Mouse (Mus musculus) spleen, postnatal 4 days (tissue): ENCODE results near the gene Cnot10.
A peak's percentile ranks its signal among the peaks of the same experiment; 100 is the strongest.

Experiments used
- DNase-seq, 2 experiments: peaks; one replicate each; pipeline ENCODE4 v3.0.0; 2022; ENCODE audit warnings: low spot score in 2 of 2

The Cnot10 gene

DNA sequence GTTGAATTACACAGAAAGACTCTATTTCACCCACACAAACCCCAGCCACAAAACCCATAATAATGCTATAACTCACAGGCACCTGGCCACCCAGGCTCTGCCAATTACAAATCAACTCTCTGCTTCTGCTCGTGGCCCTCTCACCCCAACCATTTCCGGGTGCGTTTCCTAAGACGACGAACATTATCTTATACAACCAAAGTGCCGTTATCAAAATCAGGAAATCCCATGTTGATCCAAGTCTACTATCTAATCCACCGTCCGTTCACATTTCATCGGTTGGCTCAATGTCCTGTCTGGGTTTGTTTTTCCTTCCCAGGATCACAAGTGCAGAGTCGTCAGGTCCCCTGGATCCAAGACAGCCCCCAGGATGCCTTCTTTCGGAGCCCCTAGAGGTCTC, 61.3 kb downstream of the Cnot10 start:
- DNase-seq: no peak

DNA sequence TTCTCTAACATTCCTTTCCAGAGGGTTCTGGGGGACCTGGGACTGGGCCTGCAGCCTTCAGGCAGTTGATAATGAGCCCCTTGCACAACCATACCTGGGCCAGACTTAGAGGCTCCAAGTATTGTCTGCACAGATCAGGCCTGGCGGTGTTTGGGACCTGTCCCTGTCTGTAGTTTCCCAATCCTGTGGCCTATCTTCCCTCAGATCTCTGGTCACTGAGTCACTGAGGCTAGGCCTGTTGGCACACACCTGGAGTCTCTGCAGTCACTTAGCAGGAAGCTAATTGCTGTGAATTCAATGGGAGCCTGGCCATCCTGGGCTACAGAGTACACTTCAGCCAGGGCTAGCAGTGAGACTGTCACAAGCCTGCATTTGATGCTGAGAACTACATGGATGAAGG, 64.0 kb downstream of the Cnot10 start:
- DNase-seq: no peak

DNA sequence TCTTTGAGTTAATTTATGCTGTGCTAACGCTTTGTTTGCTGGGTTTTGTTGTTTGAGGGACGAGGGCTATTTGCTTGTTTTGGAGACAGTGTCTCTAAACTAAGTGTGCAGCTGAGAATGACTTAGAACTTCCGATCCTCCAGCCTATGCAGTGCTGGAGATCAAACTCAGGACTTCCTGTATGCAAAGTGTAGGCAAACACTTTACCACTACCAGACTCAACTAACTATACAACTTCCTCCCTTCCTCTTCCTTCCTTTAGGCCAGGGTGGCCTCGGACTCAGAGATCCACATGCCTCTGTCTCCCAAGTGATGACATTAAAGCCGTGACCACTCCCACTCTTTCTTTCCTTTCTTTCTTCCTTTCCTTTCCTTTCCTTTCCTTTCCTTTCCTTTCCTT, 66.5 kb downstream of the Cnot10 start:
- no peak for DNase-seq

DNA sequence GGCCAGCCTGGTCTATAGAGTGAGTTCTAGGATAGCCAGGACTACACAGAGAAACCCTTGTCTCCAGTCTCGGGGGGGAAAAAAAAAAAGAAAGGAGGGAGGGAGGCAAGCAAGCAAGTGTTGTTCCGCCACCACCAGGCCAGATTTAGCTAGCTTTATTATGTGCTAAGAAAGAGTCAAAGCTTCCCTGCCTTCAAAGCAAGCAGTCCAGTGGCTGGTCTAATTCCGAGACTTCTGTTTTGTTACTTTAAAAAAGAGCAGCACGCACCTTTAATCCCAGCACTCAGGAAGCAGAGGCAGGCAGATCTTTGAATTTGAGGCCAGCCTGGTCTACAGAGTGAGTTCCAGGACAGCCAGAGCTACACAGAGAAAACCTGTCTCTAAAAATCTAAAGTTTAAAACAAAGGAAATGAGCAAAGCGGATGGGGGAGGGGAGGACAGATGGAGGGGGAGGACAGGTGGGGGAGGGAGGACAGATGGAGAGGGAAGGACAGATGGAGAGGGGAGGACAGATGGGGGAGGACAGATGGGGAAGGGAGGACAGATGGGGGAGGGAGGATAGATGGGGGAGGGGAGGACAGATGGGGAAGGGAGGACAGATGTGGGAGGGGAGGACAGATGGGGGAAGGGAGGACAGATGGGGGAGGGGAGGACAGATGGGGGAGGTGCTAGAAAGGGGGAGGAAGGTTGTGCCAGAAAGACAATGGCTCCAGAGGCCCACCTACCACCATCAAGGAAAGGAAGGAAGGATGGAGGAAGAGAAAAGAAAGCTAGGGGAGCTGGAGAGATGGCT, 71.1 kb downstream of the Cnot10 start:
- DNase-seq: no peak

DNA sequence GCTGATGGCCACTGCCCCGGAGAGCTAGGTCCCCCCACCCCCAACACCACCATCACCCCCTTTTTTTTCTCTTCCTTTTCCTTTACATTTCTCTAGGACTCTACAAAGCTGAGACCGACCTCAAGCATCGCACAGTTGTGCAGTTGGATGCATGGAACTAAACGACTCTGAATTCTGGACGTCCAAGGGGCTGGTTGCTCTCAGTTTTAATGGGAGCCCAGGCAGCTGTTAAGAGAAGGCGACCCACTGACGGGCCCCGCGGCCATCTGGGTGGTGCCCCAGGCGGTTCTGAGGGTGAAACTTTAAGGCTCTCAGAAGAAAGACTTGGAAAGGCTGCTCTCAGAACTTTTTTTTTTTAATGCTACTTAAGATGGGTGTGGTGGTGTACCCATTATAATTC, 75.3 kb downstream of the Cnot10 start:
- DNase-seq: no peak

DNA sequence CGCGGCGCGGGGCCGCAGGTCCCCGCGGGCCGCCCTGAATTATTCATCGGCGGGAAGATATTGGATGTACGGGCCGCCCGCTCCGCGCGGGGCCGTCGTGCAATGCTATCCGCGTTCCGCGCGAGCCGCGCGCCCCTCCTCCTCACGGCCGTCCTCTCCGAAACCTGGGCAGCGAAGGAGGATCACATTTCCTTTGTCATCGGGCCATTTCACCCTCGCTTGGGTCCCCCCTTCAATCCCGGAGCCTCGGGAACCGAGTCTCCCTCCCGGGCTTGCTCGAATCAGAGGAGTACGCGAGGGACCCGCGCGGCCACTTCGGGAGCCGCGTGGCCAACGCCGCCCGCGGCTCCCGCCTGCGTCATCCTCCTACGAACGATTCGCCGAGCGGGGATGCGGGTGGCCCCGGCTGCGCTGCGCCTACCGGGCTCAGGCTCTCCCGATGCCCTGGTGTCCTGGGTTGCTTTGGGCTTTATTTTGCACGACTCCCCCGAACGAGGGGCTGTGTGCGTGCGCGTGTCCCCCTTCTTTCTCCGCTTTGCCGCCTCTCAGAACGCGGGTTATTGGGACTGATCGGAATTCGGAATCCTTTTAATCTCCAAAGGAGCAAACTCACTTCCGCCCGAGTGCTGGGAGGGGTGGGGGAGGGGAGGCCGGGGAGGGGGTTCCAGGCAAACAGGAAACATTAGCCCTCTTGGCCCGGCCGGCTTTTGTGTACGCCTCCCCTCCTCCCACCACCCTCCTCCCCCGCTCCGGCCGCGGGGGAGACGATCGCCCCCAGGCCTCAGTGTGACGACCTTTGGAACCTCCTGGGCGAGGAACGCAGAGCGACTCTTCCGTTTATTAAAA, 76.0 kb downstream of the Cnot10 start, which contains the start of gene Trim71:
Gene Trim71 (minus strand): TSS at position 609 of the 846 bp plus-strand sequence.
- no peak for DNase-seq

DNA sequence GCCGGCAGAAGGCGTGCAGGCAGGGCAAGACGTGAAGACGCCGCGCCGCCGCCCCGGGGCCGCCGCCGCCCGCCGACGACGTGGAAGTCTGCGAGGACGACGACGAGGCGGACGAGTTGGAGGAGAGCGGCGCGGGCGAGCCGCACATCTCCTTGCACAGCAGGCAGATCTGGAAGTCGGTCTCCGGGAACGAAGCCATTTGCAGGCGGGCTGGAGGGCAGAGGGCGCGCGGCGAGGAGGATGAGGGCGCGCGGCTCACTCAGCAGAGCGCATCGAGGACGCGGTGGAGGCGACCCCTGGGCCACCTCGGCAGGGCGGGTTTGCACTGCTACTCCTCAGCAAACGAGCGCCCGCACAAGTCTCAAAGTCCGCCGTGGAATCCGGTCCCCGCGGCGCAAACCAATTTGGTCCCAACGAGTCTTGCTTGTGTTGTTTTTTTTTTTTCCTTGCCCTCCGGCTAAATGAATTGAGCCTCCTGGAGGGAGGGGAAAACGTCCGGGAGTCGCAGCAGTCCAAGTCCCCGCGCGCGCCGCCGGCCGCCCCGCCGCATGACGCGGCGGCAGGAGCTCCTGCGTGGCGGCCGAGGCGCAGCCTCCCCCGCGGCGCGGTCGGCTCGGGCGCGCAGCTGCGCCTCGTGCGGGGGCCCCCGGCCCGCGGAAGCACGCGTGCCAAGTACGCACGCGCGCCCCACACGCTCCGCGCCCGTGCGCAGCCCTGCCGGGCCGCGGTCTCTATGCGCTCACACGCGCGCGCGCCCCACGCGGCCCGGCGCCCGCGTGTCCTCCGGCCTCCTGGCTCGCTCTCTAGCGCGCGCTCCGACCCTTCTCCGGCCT, 76.8 kb downstream of the Cnot10 start:
- peak in 1 of 2 experiments; percentile 15 for DNase-seq

DNA sequence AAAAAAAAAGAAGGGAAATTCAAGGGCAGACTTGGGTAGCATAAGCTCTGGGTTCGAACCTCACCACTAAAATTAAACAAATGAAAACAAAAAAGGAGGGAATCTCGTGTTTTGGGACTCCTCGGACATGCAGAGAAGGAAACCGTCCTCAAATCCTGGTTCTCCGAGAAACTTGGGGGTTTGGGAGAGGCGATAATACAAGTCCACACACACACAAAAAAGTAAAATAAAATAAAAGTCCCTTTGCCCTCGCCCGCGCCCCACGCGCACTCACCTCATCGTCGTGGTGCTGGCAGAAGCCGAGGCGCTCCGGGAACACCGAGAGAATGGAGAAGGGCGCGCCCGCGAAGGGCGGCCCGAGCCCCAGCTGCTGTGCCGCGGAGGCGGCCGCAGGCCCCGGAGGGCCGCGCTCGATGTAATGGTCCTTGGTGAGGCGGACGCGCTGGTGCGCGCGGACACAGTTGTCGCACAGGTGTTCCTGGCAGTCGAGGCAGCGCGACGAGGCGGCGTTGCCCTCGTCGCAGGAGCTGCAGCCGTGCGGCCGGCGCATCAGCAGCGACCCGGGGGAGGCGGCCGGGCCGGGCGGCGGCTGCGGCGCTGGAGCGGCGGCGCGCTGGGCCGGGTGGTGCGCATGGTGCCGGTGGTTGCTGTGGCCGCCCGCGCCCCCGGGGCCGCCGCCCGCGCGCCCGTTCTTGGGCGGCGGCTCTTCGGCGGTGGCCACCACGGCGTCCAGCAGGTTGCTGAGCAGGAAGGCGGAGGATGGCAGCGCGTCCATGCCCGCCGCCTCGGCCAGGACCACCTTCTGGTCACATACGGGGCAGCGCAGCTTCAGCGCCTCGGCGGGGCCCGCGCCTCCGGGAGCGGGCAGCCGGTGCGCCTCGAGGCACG, 77.7 kb downstream of the Cnot10 start:
- DNase-seq: no peak

DNA sequence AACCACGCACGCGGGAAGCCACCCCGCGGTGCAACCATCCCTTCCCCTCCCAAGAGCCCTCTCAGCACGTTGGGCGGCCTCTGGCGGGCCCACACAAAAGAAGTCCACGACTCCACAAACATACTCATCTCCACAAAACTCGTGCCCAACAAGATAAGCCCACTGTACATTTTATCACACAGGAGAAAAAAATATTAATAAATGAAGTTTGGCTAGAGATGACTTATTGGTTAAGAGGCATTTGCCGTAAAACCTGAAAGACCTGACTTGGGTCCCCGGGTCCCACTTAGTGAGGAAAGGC, 78.4 kb downstream of the Cnot10 start:
- no peak for DNase-seq

DNA sequence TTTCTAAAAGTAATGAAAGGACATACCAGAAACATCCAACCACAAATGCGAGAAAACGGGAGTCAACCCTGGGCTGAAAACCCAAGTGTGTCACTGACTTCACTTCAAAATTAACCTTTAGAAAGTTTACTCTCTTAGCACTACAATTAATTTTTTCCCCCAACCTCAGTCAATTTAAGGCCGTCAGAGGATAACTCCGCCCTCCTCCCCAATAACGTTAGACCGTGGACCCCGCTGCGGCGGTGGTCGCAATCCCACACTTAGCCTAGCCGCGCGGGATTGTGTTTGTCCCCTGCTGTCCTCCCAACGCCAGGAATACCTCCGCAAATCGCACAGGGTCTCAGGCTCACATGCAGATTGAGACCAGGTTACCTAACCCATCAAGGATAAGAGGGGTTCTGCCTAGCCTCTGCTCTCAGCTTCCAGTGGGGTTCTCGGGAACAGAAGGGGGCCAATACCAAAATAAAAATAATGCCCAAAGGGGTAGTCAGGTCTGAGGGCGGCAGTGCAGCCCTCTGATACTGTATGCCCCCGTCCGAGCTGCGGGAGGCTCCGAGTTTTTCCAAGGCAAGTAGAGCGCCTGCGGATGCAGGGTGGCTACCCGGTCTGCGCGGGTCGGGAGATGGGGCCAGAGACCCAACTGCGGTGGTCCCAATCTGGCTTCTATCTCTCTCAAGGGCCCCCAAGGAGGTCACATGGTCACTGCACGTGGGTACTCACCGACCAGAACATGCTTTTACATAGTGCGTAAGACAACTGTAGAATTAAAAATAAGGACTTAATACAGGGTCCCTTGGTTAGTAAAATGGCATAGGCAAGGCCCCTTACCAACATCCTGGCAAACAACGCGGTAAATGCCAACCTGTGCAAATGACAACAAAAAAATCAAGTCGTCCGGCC, 79.0 kb downstream of the Cnot10 start:
- no peak for DNase-seq

DNA sequence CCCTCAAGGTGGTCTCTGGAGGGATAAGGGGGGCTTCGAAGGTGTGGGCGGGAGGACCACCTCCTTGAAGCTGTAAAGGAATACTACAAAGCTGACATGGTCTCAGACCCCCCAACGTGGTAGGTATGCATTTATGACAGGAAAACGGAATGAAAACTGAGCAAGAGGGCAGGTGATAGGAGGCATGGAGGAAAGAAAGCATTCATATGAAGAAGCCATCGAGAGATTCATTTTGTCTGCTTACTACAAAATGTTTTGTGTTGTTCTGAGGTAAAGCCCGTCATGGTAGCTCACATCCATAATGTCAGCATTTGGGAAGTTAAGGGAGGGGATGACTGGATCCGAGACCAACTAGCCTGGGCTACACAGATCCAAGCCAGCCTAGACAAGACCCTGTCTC, 79.8 kb downstream of the Cnot10 start:
- DNase-seq: no peak

DNA sequence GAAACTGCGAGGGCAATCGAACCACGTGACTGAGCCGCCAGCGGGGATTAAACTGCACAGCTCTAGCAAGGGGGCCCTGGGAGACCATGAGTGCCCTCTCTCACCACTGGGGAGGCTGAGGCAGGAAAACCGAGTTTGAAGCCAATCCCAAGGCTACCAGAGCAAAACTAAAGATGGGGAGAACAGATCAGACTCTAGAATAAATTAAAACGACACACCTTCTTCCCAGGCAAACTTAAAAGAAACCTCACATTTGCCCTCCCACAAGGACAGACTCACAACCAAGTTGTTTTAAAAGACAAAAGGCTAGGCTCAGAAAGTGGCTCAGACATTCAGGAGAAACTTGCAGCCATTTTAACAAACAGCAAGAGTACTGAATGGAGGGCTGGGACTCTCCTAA, 82.9 kb downstream of the Cnot10 start:
- no peak for DNase-seq

DNA sequence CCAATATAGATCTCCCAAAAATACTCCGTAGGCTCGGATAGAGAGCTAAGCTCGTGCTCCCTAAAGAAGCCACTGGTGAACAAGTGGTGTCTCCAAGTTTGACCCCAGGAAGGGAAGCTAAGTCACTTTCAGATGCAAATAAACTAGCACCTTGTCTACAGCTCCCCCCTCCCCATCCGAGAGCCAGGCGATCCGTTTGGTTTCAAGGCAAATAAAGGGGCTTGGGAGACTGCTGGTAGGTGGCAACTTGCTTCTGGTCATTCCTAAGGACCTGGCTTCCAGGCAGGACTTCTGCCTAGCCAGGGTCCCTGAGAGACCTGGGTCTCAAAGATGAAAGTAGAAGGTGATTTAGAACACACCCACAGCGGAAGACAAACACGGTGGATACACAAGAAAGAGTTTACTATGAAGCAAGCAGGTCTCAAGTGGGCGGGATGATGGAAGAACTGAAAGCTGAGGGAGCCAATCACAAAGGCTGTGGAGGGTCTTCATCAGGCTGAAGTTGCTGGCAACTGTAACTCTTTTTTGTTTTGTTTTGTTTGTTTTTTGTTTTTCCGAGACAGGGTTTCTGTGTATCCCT, 83.6 kb downstream of the Cnot10 start:
- DNase-seq: no peak

DNA sequence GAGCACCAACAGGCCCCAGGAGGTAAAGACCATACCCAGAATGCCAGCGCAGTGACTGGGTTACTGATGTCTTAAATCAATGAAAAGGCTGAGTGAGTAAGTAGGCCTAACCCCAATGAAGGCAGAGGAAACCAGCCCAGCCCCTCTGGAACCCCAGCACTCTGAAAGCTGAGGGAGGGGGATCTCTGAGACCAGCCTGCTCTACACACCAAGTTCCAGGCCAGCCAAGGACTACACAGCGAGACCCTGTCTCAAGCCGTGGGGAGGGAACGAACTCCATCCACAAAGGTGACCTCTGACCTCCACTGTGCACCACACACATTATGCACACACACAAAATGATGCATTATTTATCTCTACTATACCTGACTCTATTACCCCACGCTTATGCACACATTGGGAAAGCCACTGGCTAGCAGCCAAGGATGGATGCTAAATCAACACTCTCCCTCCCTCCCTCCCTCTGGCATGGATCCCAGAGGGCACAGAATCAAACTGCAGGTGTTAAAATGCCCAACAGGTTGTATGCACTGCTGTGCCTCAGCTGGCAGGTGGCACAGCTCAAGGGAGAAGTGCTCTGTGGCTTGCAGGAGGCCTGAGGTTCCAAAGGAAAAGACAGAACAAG, 85.5 kb downstream of the Cnot10 start:
- no peak for DNase-seq

DNA sequence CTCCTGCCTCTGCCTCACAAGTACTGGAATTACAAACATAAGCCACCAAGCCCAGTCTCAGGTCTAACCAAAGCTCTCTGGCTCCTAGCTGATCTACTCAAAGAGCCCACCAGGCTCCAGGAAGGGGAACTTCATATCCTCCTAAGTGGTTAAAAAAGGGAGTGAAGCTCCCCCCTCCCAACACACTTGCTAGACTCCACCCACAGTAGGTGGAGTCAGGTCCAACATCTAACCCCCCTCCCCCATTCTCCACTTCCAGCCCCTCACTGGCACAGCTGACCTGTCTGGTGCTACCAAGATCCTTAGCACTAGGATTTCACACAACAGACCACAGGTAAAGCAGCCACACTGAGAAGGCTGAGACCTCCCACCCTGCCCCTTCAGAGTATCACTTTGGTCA, 86.2 kb downstream of the Cnot10 start:
- no peak for DNase-seq

DNA sequence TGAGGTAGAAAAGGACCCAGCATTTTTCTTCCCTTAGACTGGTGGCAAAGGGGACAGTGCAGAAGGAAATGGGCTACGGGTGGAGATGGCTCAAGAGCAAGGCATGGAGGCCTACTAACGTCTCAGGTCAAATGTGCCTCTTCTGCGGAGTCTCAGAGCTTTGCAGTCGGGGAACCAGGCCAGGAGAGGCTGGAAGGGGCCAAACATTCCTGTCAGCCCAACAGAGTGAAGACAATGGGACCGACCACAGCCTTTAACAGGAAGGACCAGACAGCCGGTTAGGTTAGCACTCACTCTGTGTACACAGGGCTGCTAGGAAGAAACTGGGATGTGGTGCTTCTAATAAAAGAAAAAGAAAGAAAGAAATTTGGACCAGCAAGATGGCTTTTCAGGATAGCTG, 90.0 kb downstream of the Cnot10 start:
- DNase-seq: no peak

DNA sequence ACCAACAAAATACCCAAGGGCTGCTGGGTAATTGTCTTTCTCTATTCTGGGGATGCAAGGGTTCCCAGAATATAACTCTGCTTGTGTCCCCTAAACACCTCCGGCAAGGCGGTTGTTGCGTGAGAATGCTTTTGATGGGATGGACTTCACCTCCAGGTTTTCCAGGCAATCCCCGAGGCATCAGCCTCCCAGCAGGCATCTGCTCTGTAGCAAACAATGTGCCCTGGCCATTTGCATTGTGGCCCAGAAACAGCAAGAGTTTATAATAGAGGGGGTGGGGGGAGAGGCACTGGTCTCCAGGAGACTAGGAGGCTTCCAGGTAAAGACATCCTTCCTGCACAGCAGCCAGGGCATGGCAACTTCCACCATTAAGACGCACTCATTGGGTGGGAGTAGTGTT, 90.9 kb downstream of the Cnot10 start:
- DNase-seq: no peak

DNA sequence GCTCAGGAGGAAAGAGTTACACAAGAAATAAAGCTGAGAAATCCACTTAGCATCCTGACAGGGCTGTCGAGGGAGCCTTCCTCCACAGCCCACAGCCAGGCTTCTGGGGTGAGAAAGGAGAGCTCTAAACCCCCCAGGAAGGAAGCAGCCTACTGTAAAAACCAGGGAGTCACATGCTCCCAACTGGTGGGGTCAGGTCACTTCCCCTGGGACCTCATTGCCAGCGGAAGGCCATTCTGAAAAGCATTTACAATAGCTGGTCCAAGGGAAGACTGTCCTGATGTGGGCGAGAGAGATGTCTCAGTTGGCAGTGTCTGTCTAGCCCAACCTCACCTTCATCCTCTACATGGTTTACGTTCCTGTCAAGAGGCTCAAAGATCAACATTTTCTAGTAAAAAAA, 91.5 kb downstream of the Cnot10 start:
- DNase-seq: no peak

DNA sequence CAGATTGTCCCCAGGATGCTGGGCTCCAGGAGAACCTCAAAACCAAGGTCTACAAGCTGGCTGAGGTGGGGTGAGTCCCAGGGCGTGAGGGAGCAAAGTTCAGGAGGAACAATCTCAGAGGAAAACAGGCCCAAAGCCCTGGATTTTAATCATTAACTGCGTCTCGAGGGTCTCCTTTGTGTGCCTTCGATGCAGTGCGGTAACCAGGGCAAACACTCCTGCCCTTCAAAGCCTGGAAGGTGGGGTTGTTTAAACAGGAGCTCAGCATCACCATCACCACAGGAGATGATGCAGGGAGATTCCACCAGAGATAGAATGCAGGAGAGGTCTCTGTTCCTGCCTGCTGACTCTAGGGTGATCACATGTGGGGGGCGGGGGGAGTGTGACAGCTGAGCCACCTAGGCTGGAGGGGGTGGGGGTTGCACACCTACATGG, 92.3 kb downstream of the Cnot10 start:
- no peak for DNase-seq
